Mouse (Mus musculus) midbrain, embryonic 16.5 days (tissue): ENCODE data around the gene Atat1. TPM values are rescaled to one million over a fixed set of nuclear protein-coding genes. Genes with fewer than 3 reads are reported as not detected.
A peak's percentile ranks its signal among the peaks of the same experiment; 100 is the strongest.
"Not testable (repeated sequence)": the region's sequence is repeated elsewhere in the genome, so short reads cannot be mapped to it uniquely, and the experiment has no call there.

Experiments
- ATAC-seq: fragments of 200-750 bp; cut with Nextera tagmentation; 2 replicates; pipeline ENCODE4 v1.8.0; 2017; ENCODE audit warnings: moderate TSS enrichment
- H3K27ac ChIP-seq: fragments of 300-500 bp; sonication (generic); 2 replicates; pipeline ENCODE4 v1.5.1; 2014; ENCODE audit warnings: mild to moderate bottlenecking, low read length, mixed read lengths
- H3K27me3 ChIP-seq: fragments of 300-500 bp; sonication (generic); 2 replicates; pipeline ENCODE4 v1.6.1; 2014; ENCODE audit warnings: low read depth, low read length, mixed read lengths; ENCODE audit not compliant: control insufficient read depth, insufficient read depth
- H3K36me3 ChIP-seq: fragments of 300-500 bp; sonication (generic); 2 replicates; pipeline ENCODE4 v1.6.1; 2014; ENCODE audit warnings: mild to moderate bottlenecking, low read length, moderate library complexity, mixed read lengths; ENCODE audit not compliant: control insufficient read depth, insufficient read depth
- H3K4me1 ChIP-seq: fragments of 300-500 bp; sonication (generic); 2 replicates; pipeline ENCODE4 v1.6.1; 2014; ENCODE audit warnings: mild to moderate bottlenecking, low read length, mixed read lengths; ENCODE audit not compliant: control insufficient read depth, insufficient read depth
- H3K4me2 ChIP-seq: fragments of 300-500 bp; sonication (generic); 2 replicates; pipeline ENCODE4 v1.6.1; 2014; ENCODE audit warnings: mild to moderate bottlenecking, low read length, mixed read lengths
- H3K4me3 ChIP-seq: fragments of 300-500 bp; sonication (generic); 2 replicates; pipeline ENCODE4 v1.5.1; 2014; ENCODE audit warnings: low read depth, mild to moderate bottlenecking, low read length, moderate library complexity, mixed read lengths
- H3K9ac ChIP-seq: fragments of 300-500 bp; sonication (generic); 2 replicates; pipeline ENCODE4 v1.6.1; 2014; ENCODE audit warnings: low read depth, low read length, mixed read lengths
- H3K9me3 ChIP-seq: fragments of 300-500 bp; sonication (generic); replicated peaks from 2 replicates; pipeline ENCODE4 v1.6.1; 2014; ENCODE audit warnings: mild to moderate bottlenecking, low read length, mixed read lengths; ENCODE audit not compliant: control insufficient read depth, poor library complexity, severe bottlenecking
- WGBS: fragments of 180-500 bp; shearing (Covaris S2); extraction: QIAGEN DNeasy Blood & Tissue Kit; methylation state at CpG from one replicate; pipeline ENCODE4 v1.1.7; 2014; 5-methylcytosine and 5-hydroxymethylcytosine counted together
- polyA plus RNA-seq: library from polyadenylated mRNA; unstranded; fragments of >200 nt; fragmentation: Nextera tagmentation; extraction: Ambion mirVana; gene quantifications from 2 replicates; pipeline ENCODE4 v1.2.1, GENCODE M21; 2015

Gene Atat1
- polyA plus RNA-seq: 455 and 465 TPM in 2 replicates

DNA sequence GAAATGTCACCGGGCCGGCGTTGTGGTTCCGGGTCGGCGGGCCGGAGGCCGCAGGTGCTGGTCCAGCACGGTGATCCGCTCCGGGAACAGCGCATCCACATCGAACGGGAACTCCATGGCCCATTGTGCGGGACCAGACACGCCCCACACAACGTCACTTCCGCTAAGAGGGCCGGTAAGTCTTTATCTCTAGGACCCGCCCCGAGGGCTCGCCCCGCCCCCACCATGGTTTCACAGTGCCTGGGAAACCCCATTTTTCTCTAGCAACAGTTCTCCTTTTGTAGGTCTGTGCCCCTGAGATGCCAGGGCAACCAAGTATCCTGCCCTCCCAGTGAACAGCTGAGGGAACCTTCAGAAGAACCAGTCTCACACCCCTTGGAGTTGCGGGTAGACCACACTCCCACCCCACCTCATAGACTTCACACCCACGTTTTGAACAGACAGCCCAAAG is at the start of gene Atat1:
Gene Atat1 (minus strand): TSS at position 157 of the 451 bp plus-strand sequence.
- H3K36me3 ChIP-seq: peaks cover 21% of the 10 kb centered on the region
- H3K4me2 ChIP-seq: peak within 1 kb of the TSS; percentile 95
- peak within 1 kb of the TSS; percentile 91 for H3K9ac ChIP-seq
- WGBS: 2% methylated on average over 22 of the region's 25 CpGs
- no peaks in the 10 kb centered on the region for H3K9me3 ChIP-seq
- no peaks in the 10 kb centered on the region for H3K27me3 ChIP-seq
- peaks cover 19% of the 10 kb centered on the region for H3K4me1 ChIP-seq
- H3K4me3 ChIP-seq: peak within 1 kb of the TSS; percentile 66
- H3K27ac ChIP-seq: peak within 1 kb of the TSS; percentile 80
- ATAC-seq: peak; percentile 90

DNA sequence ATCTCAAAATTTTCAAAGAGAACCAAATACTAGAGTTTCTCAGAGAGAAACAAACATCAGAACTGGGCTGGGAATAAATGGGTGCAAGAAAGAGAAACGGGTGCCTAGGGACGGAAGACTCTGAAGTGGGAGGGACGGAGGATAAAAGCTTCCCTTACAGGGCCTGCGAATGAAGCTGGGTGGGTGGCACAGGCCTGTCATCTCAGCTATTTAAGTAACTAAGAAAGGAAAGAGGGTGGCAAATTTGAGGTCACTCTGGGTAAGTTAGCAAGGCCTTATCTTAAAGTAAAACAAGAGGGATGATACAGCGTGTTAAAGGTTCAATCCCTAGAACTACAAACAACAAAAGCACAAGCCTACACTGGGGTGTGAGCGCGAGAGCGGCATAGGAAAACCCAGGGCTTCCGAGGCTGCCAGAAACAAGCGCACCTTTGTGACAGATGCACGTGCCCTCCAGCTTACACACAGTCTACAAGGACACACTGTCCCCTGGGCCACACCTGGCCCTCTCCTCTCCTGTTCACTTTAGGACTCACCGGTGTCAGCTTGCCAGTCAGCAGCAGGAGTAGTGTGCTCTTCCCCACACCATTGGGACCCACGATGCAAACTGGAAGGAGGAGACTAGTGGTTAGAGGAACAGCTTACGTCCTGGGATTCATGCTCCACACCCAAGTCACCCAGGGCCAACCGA is 48.8 kb upstream of the Atat1 start:
- no peak for ATAC-seq
- WGBS: 98% methylated on average over 15 of the region's 15 CpGs
- H3K4me2 ChIP-seq: no peak overlapping the region
- peaks cover 59% of the 10 kb centered on the region for H3K36me3 ChIP-seq
- no peaks in the 10 kb centered on the region for H3K27me3 ChIP-seq
- H3K9me3 ChIP-seq: no peaks in the 10 kb centered on the region
- no peak overlapping the region for H3K4me3 ChIP-seq
- H3K4me1 ChIP-seq: no peaks in the 10 kb centered on the region
- H3K27ac ChIP-seq: no peak overlapping the region
- H3K9ac ChIP-seq: no peak overlapping the region

DNA sequence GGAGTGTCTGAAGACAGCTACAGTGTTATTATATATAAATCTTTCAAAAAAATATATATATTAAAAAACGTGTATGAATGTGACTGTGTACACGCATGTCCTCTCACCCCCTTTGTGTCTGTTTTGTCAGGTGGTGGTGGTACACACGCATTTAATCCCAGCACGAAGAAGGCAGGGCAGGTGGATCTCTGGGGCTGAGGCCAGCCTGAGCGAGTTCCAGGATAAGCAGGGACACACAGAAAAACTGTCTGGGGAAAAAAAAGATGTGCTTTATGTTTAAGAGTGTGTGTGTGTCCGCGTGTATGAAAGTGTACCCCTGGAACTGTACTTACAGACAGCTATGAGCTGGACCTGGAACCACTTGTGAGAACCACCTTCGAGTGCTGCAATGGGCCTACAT is 44.8 kb upstream of the Atat1 start:
- H3K4me1 ChIP-seq: no peaks in the 10 kb centered on the region
- no peak overlapping the region for H3K9ac ChIP-seq
- H3K36me3 ChIP-seq: peaks cover 26% of the 10 kb centered on the region
- no peak for ATAC-seq
- 80% methylated on average over 8 of the region's 8 CpGs for WGBS
- no peak overlapping the region for H3K27ac ChIP-seq
- H3K9me3 ChIP-seq: no peaks in the 10 kb centered on the region
- H3K4me2 ChIP-seq: no peak overlapping the region
- H3K27me3 ChIP-seq: no peaks in the 10 kb centered on the region
- no peak overlapping the region for H3K4me3 ChIP-seq

DNA sequence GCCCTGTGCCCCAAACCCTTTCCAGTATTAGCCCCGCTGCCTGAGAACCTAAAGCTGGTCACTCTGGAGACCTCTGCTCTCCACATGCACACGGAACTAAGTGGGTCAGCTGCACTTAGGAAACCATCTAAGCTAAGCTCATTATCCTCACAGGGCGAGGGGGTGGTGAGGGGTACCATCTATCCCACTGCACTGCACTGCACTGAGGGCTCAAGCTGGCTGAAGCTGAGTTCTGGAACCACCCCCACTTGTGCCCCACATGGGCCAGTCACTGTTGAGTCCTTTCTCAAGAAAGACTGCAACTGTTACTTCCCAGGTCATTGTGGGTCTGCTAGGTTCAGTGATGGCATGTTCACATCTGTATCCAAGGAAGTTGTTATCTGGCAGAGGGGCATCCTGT is 42.7 kb upstream of the Atat1 start:
- H3K27ac ChIP-seq, H3K27me3 ChIP-seq, H3K36me3 ChIP-seq, H3K9me3 ChIP-seq, H3K4me2 ChIP-seq, H3K9ac ChIP-seq, H3K4me1 ChIP-seq, H3K4me3 ChIP-seq: not testable (repeated sequence)
- ATAC-seq: peak; percentile 38; the same call in 1 of the 2 replicates
- WGBS: 100% methylated on average over 1 of the region's 3 CpGs

DNA sequence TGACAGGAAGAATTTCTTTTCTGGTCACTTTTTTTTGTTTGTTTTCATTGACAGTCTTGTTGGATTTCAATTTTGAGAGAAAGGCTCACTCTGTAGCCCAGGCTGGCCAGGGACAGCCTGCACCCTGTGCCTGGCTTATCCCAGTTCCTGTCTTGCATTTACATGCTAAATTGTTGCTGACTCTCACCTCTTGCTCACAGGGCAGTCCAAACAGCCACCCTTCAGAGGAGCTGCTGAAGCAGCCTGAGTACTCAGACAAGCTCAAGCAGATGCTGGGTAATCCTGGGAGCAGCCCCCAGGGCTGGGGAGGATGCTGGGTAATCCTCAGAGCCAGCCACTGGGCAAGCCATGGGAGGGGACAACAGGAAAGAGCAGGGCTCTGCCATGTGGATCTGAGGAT is 41.1 kb upstream of the Atat1 start:
- H3K27ac ChIP-seq, ATAC-seq, H3K4me1 ChIP-seq, H3K4me2 ChIP-seq, H3K9ac ChIP-seq, H3K9me3 ChIP-seq, H3K27me3 ChIP-seq, H3K4me3 ChIP-seq, H3K36me3 ChIP-seq: not testable (repeated sequence)

DNA sequence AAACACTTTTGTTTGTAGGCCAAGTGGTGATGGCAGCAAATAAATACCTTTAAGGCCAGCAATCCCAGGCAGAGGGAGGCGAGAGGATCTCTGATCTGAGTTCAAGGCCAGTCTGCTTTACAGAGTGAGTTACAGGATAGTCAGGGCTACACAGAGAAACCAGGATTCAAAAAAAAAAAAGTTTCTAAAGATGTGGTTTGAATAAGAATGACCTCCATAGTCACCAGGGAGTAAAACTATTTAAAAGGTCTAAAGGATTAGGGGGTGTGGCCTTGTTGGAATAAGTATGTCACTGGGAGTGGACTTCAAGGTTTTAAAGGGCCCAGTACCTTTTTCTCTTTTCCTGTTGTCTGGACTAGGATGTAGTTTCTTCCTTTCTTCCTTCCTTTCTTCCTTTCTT is 30.1 kb upstream of the Atat1 start:
- Histone ChIP-seq H3K27me3 (no peaks in the 10 kb centered on the region), H3K4me1 (no peaks in the 10 kb centered on the region), H3K9ac (no peak overlapping the region), H3K4me3 (no peak overlapping the region), H3K36me3 (no peaks in the 10 kb centered on the region), H3K27ac (no peak overlapping the region), H3K4me2 (no peak overlapping the region), H3K9me3 (no peaks in the 10 kb centered on the region)
- no peak for ATAC-seq
- 53% methylated on average over 1 of the region's 1 CpGs for WGBS

DNA sequence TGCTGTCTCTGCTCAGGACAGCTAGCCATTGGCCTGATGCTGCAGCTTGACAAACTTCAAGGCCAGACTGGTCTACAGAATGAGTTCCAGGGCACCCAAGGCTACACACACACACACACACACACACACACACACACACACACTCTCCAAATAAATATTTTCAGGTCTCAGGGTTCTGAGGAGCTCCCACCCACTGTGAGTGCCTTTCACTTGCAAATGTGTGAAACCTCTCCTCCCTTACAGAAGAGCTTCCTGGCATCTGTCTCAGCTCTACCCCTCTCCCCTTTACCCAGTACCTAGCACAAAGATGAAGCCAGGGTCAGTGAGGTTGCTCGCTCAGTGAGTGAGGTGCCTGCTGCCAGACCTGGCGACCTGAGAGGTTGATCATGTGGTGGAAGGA is 29.2 kb upstream of the Atat1 start:
- WGBS: 58% methylated on average over 2 of the region's 2 CpGs
- no peak for ATAC-seq
- no peak overlapping the region for H3K27ac ChIP-seq
- H3K4me1 ChIP-seq: no peaks in the 10 kb centered on the region
- H3K4me3 ChIP-seq: no peak overlapping the region
- H3K36me3 ChIP-seq: no peaks in the 10 kb centered on the region
- no peak overlapping the region for H3K4me2 ChIP-seq
- H3K27me3 ChIP-seq: no peaks in the 10 kb centered on the region
- no peak overlapping the region for H3K9ac ChIP-seq
- H3K9me3 ChIP-seq: no peaks in the 10 kb centered on the region

DNA sequence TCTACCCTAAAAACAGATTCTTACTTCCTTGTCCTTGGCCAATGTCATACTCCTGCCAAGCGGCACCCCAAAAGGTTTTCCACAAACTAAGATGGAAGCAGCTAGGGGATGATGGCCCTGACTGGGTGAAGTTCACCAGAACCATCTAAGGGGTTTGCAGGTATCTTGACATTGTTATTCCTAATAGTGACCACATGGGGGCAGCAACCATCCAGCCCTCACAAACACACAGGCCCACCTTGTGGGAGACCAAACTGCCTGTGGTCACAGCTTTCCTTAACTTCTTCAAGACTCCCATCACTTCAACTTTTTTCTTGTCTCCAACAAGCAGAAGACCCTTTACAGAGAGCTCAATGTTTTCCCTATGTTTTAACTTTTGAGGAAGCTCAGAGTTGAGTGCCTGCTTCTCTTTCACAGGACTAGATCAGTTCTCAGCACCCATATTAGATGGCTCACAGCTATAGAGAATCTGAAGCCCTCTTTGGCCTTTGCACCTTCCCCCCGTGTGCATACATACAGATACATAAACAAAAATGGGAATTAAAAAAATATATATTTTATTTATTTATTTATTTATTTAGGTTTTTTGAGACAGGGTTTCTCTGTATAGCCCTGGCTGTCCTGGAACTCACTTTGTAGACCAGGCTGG is 27.9 kb upstream of the Atat1 start:
- no peak overlapping the region for H3K27ac ChIP-seq
- H3K9ac ChIP-seq: no peak overlapping the region
- H3K27me3 ChIP-seq: no peaks in the 10 kb centered on the region
- no peak overlapping the region for H3K4me3 ChIP-seq
- H3K4me2 ChIP-seq: no peak overlapping the region
- WGBS: 28% methylated on average over 2 of the region's 2 CpGs
- H3K4me1 ChIP-seq: no peaks in the 10 kb centered on the region
- no peaks in the 10 kb centered on the region for H3K36me3 ChIP-seq
- ATAC-seq: peak; percentile 84
- H3K9me3 ChIP-seq: no peaks in the 10 kb centered on the region

DNA sequence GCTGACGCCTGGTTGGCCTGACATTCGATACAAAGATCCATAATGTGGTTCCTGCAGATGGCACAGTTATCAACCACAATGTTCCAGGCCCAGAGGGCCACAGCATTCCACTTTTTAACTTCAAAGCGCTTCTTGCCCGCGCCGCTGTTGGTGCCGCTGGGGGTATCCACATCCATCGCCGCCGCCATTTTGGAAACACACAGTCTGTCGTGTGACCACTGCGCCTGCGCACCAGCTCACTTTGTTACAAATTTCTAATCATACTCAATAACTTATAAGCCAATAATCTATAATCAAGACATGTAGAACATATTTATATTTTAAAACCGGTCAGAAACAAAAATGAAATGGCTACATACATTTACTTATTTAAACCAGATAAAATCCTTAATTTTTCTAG is 25.9 kb upstream of the Atat1 start:
- not testable (repeated sequence) for H3K4me2 ChIP-seq, H3K27me3 ChIP-seq, H3K4me3 ChIP-seq, H3K9ac ChIP-seq, ATAC-seq, H3K27ac ChIP-seq, H3K9me3 ChIP-seq, H3K36me3 ChIP-seq, H3K4me1 ChIP-seq
- whole genome bisulfite sequencing: 89% methylated on average over 14 of the region's 14 CpGs
